Mouse (Mus musculus) spleen, adult 2 months (tissue): ENCODE results near the gene Dock4.

Experiments used
- CTCF ChIP-seq: fragments of 200-500 bp; IDR thresholded peaks from 2 replicates; pipeline ENCODE4 v1.5.1; 2011; ENCODE audit warnings: mild to moderate bottlenecking, inconsistent platforms; ENCODE audit not compliant: insufficient read depth, insufficient read length, insufficient replicate concordance; ENCODE audit errors: extremely low read depth
- POLR2A ChIP-seq: fragments of 200-500 bp; IDR thresholded peaks from 2 replicates; pipeline ENCODE4 v1.6.1; 2011; ENCODE audit warnings: low read depth, low read length, inconsistent platforms

- TF ChIP-seq CTCF (no peak), POLR2A (no peak)
These were observed 118.0 kb downstream of the Dock4 start for GRCm38 (mm10) chr12:40563703-40564102.
